Mouse (Mus musculus) C2C12 (cell line): Measurements from ENCODE around the gene Mphosph8.

Experiments used
- CTCF ChIP-seq: IDR thresholded peaks from one replicate; pipeline ENCODE4 v1.5.1; 2011; ENCODE audit not compliant: control insufficient read depth, insufficient read depth, insufficient read length
- MAX ChIP-seq: IDR thresholded peaks from one replicate; pipeline ENCODE4 v1.6.1; 2011; ENCODE audit warnings: mild to moderate bottlenecking, control low read depth
- MYOD1 ChIP-seq: IDR thresholded peaks from one replicate; pipeline ENCODE4 v1.6.1; 2011; ENCODE audit warnings: low read depth; ENCODE audit not compliant: control insufficient read depth, insufficient read length
- MYOG ChIP-seq: IDR thresholded peaks from one replicate; pipeline ENCODE4 v1.6.1; 2011; ENCODE audit not compliant: control insufficient read depth, insufficient read length; ENCODE audit errors: extremely low read depth
- USF1 ChIP-seq: IDR thresholded peaks from one replicate; pipeline ENCODE4 v1.6.1; 2011; ENCODE audit warnings: low read depth, mild to moderate bottlenecking, control low read depth, moderate library complexity

DNA sequence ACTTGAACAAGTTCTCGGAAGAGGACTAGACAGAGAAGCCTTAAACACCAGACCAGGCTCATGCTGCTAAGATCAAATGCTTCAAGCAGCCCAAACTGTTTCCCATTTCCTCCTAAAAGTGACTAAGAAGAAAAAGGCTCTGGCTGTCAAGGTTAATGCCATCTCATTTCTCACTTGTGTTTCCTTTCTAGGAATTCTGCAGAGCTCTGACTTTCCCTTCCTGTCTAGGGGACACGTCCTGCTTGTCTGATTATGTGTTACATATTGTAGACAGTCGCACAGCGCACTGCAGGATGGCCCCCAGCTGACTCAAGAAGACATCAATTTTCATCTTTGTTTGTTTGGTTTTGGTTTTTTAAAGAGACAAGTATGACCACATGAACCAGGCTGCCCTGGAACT lies 37.6 kb downstream of the Mphosph8 start:
- TF ChIP-seq MYOD1 (no peak), USF1 (no peak), CTCF (no peak), MAX (no peak), MYOG (no peak)
